Mouse (Mus musculus) forebrain, embryonic 11.5 days (tissue): ENCODE measurements around the gene Popdc2. TPM values are rescaled to one million over a fixed set of nuclear protein-coding genes. Genes with fewer than 3 reads are reported as not detected.

Experiments
- ATAC-seq: fragments of 200-750 bp; cut with Nextera tagmentation; replicated peaks from 2 replicates; pipeline ENCODE4 v1.8.0; 2017; ENCODE audit warnings: moderate TSS enrichment; ENCODE audit not compliant: low FRiP score
- DNase-seq: peaks from one replicate; pipeline ENCODE4 v3.0.0-alpha.2; 2017; ENCODE audit warnings: low spot score
- H3K27ac ChIP-seq: fragments of 300-500 bp; sonication (generic); 2 replicates; pipeline ENCODE4 v1.5.1; 2014; ENCODE audit warnings: low read depth, low read length
- H3K27me3 ChIP-seq: fragments of 300-500 bp; sonication (generic); 2 replicates; pipeline ENCODE4 v1.6.1; 2014; ENCODE audit warnings: mild to moderate bottlenecking, low read length, mixed read lengths; ENCODE audit not compliant: control insufficient read depth, insufficient read depth
- H3K36me3 ChIP-seq: fragments of 300-500 bp; sonication (generic); 2 replicates; pipeline ENCODE4 v1.6.1; 2014; ENCODE audit warnings: mild to moderate bottlenecking, low read length, moderate library complexity, mixed read lengths; ENCODE audit not compliant: control insufficient read depth, insufficient read depth
- H3K4me1 ChIP-seq: fragments of 300-500 bp; sonication (generic); replicated peaks from 2 replicates; pipeline ENCODE4 v1.6.1; 2014; ENCODE audit warnings: low read length, mixed read lengths; ENCODE audit not compliant: control insufficient read depth, insufficient read depth
- H3K4me2 ChIP-seq: fragments of 300-500 bp; sonication (generic); 2 replicates; pipeline ENCODE4 v1.6.1; 2014; ENCODE audit warnings: low read depth, mild to moderate bottlenecking, low read length, moderate library complexity, mixed read lengths; ENCODE audit not compliant: severe bottlenecking
- H3K4me3 ChIP-seq: fragments of 300-500 bp; sonication (generic); 2 replicates; pipeline ENCODE4 v1.5.1; 2014; ENCODE audit warnings: low read depth, low read length
- H3K9ac ChIP-seq: fragments of 300-500 bp; sonication (generic); 2 replicates; pipeline ENCODE4 v1.6.1; 2014; ENCODE audit warnings: low read length
- H3K9me3 ChIP-seq: fragments of 300-500 bp; sonication (generic); 2 replicates; pipeline ENCODE4 v1.6.1; 2016; ENCODE audit warnings: low read length, mixed read lengths; ENCODE audit not compliant: control insufficient read depth
- WGBS: fragments of 180-500 bp; shearing (Covaris S2); extraction: QIAGEN DNeasy Blood & Tissue Kit; methylation state at CpG from one replicate; pipeline ENCODE4 v1.1.7; 2014; 5-methylcytosine and 5-hydroxymethylcytosine counted together
- polyA plus RNA-seq: library from polyadenylated mRNA; unstranded; fragments of >200 nt; fragmentation: Nextera tagmentation; extraction: Ambion mirVana; gene quantifications from 2 replicates; pipeline ENCODE4 v1.2.1, GENCODE M21; 2014

Gene Popdc2
- polyA plus RNA-seq, 1 experiment from 2014 or later = 1.4 TPM

- Histone ChIP-seq H3K4me2 (no peak overlapping the region), H3K4me3 (no peak overlapping the region), H3K27me3 (no peaks in the 10 kb centered on the region), H3K4me1 (peaks cover 9% of the 10 kb centered on the region; the same call in 1 of the 2 replicates), H3K27ac (no peak overlapping the region), H3K9ac (no peak overlapping the region), H3K9me3 (no peaks in the 10 kb centered on the region), H3K36me3 (no peaks in the 10 kb centered on the region)
- DNase-seq (no peak), ATAC-seq (no peak)
- 89% methylated on average over 6 of the region's 6 CpGs for WGBS
Measured at GRCm38 (mm10) chr16:38398266-38398665, 36.3 kb downstream of the Popdc2 start.

GRCm38 (mm10) chr16:38399076-38399475, 37.1 kb downstream of the Popdc2 start:
- H3K27ac ChIP-seq = no peak overlapping the region
- no peaks in the 10 kb centered on the region for H3K27me3 ChIP-seq
- WGBS = 71% methylated on average over 3 of the region's 3 CpGs
- no peak overlapping the region for H3K4me3 ChIP-seq
- peaks cover 9% of the 10 kb centered on the region; the same call in 1 of the 2 replicates for H3K4me1 ChIP-seq
- ATAC-seq = no peak
- no peaks in the 10 kb centered on the region for H3K9me3 ChIP-seq
- H3K36me3 ChIP-seq = no peaks in the 10 kb centered on the region
- peak overlapping the region; percentile 37; the same call in 1 of the 2 replicates for H3K9ac ChIP-seq
- H3K4me2 ChIP-seq = peak overlapping the region; percentile 54
- DNase-seq = no peak

- DNase-seq (peak; percentile 74), ATAC-seq (peak; percentile 92)
- no peaks in the 10 kb centered on the region for H3K36me3 ChIP-seq
- WGBS = 9% methylated on average over 17 of the region's 17 CpGs
- H3K4me3 ChIP-seq = peak overlapping the region; percentile 20
- H3K9ac ChIP-seq = peak overlapping the region; percentile 37
- H3K27ac ChIP-seq = peak overlapping the region; percentile 34; the same call in 1 of the 2 replicates
- peak overlapping the region; percentile 54 for H3K4me2 ChIP-seq
- H3K27me3 ChIP-seq = no peaks in the 10 kb centered on the region
- H3K4me1 ChIP-seq = peaks cover 9% of the 10 kb centered on the region; the same call in 1 of the 2 replicates
- H3K9me3 ChIP-seq = no peaks in the 10 kb centered on the region
Measured at GRCm38 (mm10) chr16:38399531-38400231, 37.7 kb downstream of the Popdc2 start.

GRCm38 (mm10) chr16:38400311-38400960, 38.4 kb downstream of the Popdc2 start:
- H3K4me1 ChIP-seq = peaks cover 9% of the 10 kb centered on the region; the same call in 1 of the 2 replicates
- H3K9ac ChIP-seq = peak overlapping the region; percentile 37; the same call in 1 of the 2 replicates
- H3K27me3 ChIP-seq = no peaks in the 10 kb centered on the region
- peak overlapping the region; percentile 54; the same call in 1 of the 2 replicates for H3K4me2 ChIP-seq
- 0 out of 2 replicates have a peak overlapping the region, but pooled peaks have one; percentile 34 for H3K27ac ChIP-seq
- H3K9me3 ChIP-seq = no peaks in the 10 kb centered on the region
- no peaks in the 10 kb centered on the region for H3K36me3 ChIP-seq
- H3K4me3 ChIP-seq = no peak overlapping the region
- DNase-seq = no peak
- WGBS = 74% methylated on average over 9 of the region's 9 CpGs
- ATAC-seq = peak; percentile 39

- Histone ChIP-seq H3K4me1 (peaks cover 9% of the 10 kb centered on the region; the same call in 1 of the 2 replicates), H3K9me3 (no peaks in the 10 kb centered on the region), H3K4me2 (no peak overlapping the region), H3K36me3 (no peaks in the 10 kb centered on the region), H3K27me3 (no peaks in the 10 kb centered on the region), H3K27ac (no peak overlapping the region), H3K9ac (no peak overlapping the region), H3K4me3 (no peak overlapping the region)
- ATAC-seq (no peak), DNase-seq (no peak)
- WGBS = 77% methylated on average over 6 of the region's 6 CpGs
Measured at GRCm38 (mm10) chr16:38401468-38401867, 39.5 kb downstream of the Popdc2 start.

GRCm38 (mm10) chr16:38403639-38404038, 41.6 kb downstream of the Popdc2 start:
- Histone ChIP-seq H3K27ac (no peak overlapping the region), H3K36me3 (no peaks in the 10 kb centered on the region), H3K4me2 (no peak overlapping the region), H3K4me3 (no peak overlapping the region), H3K9ac (no peak overlapping the region), H3K9me3 (no peaks in the 10 kb centered on the region), H3K4me1 (peaks cover 9% of the 10 kb centered on the region; the same call in 1 of the 2 replicates), H3K27me3 (no peaks in the 10 kb centered on the region)
- 93% methylated on average over 7 of the region's 7 CpGs for WGBS
- DNase-seq (no peak), ATAC-seq (no peak)

GRCm38 (mm10) chr16:38406293-38406692, 44.3 kb downstream of the Popdc2 start:
- Histone ChIP-seq H3K27me3 (no peaks in the 10 kb centered on the region), H3K4me2 (no peak overlapping the region), H3K9me3 (no peaks in the 10 kb centered on the region), H3K27ac (no peak overlapping the region), H3K9ac (no peak overlapping the region), H3K4me1 (no peaks in the 10 kb centered on the region), H3K36me3 (no peaks in the 10 kb centered on the region), H3K4me3 (no peak overlapping the region)
- no peak for DNase-seq
- WGBS = 78% methylated on average over 5 of the region's 5 CpGs
- no peak for ATAC-seq

- Histone ChIP-seq H3K36me3 (no peaks in the 10 kb centered on the region), H3K9me3 (no peaks in the 10 kb centered on the region), H3K4me1 (no peaks in the 10 kb centered on the region), H3K27me3 (no peaks in the 10 kb centered on the region), H3K4me2 (no peak overlapping the region), H3K4me3 (no peak overlapping the region), H3K27ac (no peak overlapping the region), H3K9ac (no peak overlapping the region)
- ATAC-seq = no peak
- DNase-seq = no peak
- 85% methylated on average over 6 of the region's 6 CpGs for WGBS
Measured at GRCm38 (mm10) chr16:38406708-38407107, 44.7 kb downstream of the Popdc2 start.
